Mouse (Mus musculus) midbrain, embryonic 16.5 days (tissue): ENCODE data around the gene Cox10. TPM values are rescaled to one million over a fixed set of nuclear protein-coding genes. Genes with fewer than 3 reads are reported as not detected.

Experiments
- ATAC-seq: fragments of 200-750 bp; cut with Nextera tagmentation; 2 replicates; pipeline ENCODE4 v1.8.0; 2017; ENCODE audit warnings: moderate TSS enrichment
- H3K27ac ChIP-seq: fragments of 300-500 bp; sonication (generic); 2 replicates; pipeline ENCODE4 v1.5.1; 2014; ENCODE audit warnings: mild to moderate bottlenecking, low read length, mixed read lengths
- H3K27me3 ChIP-seq: fragments of 300-500 bp; sonication (generic); 2 replicates; pipeline ENCODE4 v1.6.1; 2014; ENCODE audit warnings: low read depth, low read length, mixed read lengths; ENCODE audit not compliant: control insufficient read depth, insufficient read depth
- H3K36me3 ChIP-seq: fragments of 300-500 bp; sonication (generic); 2 replicates; pipeline ENCODE4 v1.6.1; 2014; ENCODE audit warnings: mild to moderate bottlenecking, low read length, moderate library complexity, mixed read lengths; ENCODE audit not compliant: control insufficient read depth, insufficient read depth
- H3K4me1 ChIP-seq: fragments of 300-500 bp; sonication (generic); 2 replicates; pipeline ENCODE4 v1.6.1; 2014; ENCODE audit warnings: mild to moderate bottlenecking, low read length, mixed read lengths; ENCODE audit not compliant: control insufficient read depth, insufficient read depth
- H3K4me2 ChIP-seq: fragments of 300-500 bp; sonication (generic); 2 replicates; pipeline ENCODE4 v1.6.1; 2014; ENCODE audit warnings: mild to moderate bottlenecking, low read length, mixed read lengths
- H3K4me3 ChIP-seq: fragments of 300-500 bp; sonication (generic); 2 replicates; pipeline ENCODE4 v1.5.1; 2014; ENCODE audit warnings: low read depth, mild to moderate bottlenecking, low read length, moderate library complexity, mixed read lengths
- H3K9ac ChIP-seq: fragments of 300-500 bp; sonication (generic); 2 replicates; pipeline ENCODE4 v1.6.1; 2014; ENCODE audit warnings: low read depth, low read length, mixed read lengths
- H3K9me3 ChIP-seq: fragments of 300-500 bp; sonication (generic); replicated peaks from 2 replicates; pipeline ENCODE4 v1.6.1; 2014; ENCODE audit warnings: mild to moderate bottlenecking, low read length, mixed read lengths; ENCODE audit not compliant: control insufficient read depth, poor library complexity, severe bottlenecking
- WGBS: fragments of 180-500 bp; shearing (Covaris S2); extraction: QIAGEN DNeasy Blood & Tissue Kit; methylation state at CpG from one replicate; pipeline ENCODE4 v1.1.7; 2014; 5-methylcytosine and 5-hydroxymethylcytosine counted together
- polyA plus RNA-seq: library from polyadenylated mRNA; unstranded; fragments of >200 nt; fragmentation: Nextera tagmentation; extraction: Ambion mirVana; gene quantifications from 2 replicates; pipeline ENCODE4 v1.2.1, GENCODE M21; 2015

Gene Cox10
- polyA plus RNA-seq, 1 experiment from 2014 or later: 26.1 TPM

DNA sequence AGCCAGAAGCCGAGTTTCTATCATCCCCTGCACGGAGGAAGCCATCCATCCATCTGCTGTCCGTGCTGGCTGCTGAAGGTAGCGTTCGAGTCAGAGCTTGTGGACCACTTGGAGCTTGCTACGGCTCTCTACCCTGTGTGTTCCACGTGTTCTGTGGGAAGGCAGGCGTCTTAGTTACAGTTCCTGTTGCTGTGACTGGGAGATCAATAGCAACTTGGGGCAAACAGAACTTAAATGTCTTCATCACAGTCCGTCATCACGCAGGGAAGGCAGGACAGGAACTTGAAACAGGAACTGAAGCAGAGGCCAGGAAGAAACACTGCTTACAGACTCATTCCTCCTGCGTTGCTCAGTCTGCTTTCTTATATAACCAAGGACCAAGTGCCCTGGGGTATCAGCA lies 130.9 kb downstream of the Cox10 start:
- Histone ChIP-seq H3K4me3 (no peak overlapping the region), H3K9ac (no peak overlapping the region), H3K9me3 (no peaks in the 10 kb centered on the region), H3K4me1 (peaks cover 12% of the 10 kb centered on the region; the same call in 1 of the 2 replicates), H3K27me3 (no peaks in the 10 kb centered on the region), H3K36me3 (no peaks in the 10 kb centered on the region), H3K27ac (no peak overlapping the region), H3K4me2 (no peak overlapping the region)
- no peak for ATAC-seq
- 87% methylated on average over 11 of the region's 11 CpGs for WGBS

DNA sequence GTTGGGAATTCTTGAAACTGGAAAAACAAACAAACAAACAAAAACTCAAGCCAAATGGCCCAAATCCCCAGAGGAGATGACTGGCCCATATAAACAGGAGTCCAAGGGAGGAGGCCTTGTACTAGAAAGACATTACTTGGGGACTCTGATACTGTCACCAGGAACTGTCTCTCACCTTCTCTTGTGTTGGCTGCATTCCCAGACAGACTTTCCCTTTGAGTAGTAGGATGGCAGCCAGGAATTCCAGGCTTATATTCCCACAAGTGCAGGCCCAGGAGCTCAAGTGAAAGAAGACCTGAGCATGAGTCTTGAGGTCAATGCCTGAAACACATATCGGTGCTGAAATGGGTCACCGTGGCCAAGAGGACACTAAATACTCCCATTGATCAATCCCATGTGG lies 132.2 kb downstream of the Cox10 start:
- Histone ChIP-seq H3K4me3 (no peak overlapping the region), H3K4me1 (peaks cover 2% of the 10 kb centered on the region; the same call in 1 of the 2 replicates), H3K9ac (no peak overlapping the region), H3K27ac (no peak overlapping the region), H3K36me3 (no peaks in the 10 kb centered on the region), H3K9me3 (no peaks in the 10 kb centered on the region), H3K27me3 (no peaks in the 10 kb centered on the region), H3K4me2 (no peak overlapping the region)
- 85% methylated on average over 2 of the region's 2 CpGs for WGBS
- no peak for ATAC-seq

DNA sequence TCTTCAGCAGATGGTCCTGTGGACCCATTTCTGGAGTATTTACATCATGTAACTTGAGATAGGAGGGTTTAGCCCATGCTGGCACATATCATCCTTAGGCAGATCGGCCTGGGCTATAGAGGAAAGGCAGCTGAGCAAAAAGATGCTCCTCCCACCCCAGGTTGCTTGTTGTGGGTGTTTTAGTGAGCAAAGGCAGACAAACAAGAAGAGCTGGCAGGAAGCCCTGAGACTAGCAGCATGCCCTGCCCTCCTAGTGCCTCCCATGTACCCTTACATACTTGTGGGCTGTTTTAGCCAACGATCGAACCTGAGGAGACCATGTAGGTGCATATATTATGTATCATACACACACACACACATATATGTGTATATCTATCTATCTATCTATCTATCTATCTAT lies 135.3 kb downstream of the Cox10 start:
- H3K27me3 ChIP-seq: no peaks in the 10 kb centered on the region
- no peaks in the 10 kb centered on the region for H3K36me3 ChIP-seq
- no peak overlapping the region for H3K27ac ChIP-seq
- no peaks in the 10 kb centered on the region for H3K4me1 ChIP-seq
- no peak overlapping the region for H3K4me2 ChIP-seq
- 83% methylated on average over 3 of the region's 3 CpGs for whole genome bisulfite sequencing
- ATAC-seq: no peak
- H3K9me3 ChIP-seq: no peaks in the 10 kb centered on the region
- H3K9ac ChIP-seq: no peak overlapping the region
- H3K4me3 ChIP-seq: no peak overlapping the region

DNA sequence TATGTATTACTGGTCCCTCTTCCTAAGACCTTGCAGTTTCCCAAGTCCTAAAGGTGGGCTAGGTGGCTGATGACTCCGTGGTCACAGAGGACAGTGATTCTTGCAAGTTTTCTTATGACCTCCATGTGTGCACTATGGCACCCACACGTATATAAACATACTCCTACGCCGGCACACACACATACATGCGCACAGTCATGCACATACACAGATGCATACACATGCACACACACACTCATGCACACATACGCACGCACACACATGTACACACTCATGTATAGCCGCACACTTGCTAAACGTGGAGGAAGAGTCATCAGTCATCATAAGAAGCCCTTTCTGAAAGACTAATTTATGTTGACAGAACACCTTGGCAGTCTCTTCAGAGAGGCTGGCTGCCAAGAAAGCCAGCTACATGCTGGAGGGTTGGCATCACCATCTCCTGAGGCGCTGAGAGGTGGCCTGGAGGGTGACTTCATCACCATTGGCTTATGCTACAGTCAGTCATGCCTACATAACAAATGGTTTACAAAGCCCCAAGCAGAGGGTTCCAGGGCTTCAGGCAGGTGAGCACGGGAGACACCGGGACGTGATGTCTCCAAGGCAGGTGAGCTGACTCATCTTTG lies 135.9 kb downstream of the Cox10 start:
- no peaks in the 10 kb centered on the region for H3K36me3 ChIP-seq
- H3K27me3 ChIP-seq: no peaks in the 10 kb centered on the region
- H3K4me3 ChIP-seq: no peak overlapping the region
- 94% methylated on average over 13 of the region's 13 CpGs for WGBS
- no peak overlapping the region for H3K27ac ChIP-seq
- ATAC-seq: no peak
- no peak overlapping the region for H3K9ac ChIP-seq
- no peaks in the 10 kb centered on the region for H3K4me1 ChIP-seq
- H3K4me2 ChIP-seq: no peak overlapping the region
- no peaks in the 10 kb centered on the region for H3K9me3 ChIP-seq

DNA sequence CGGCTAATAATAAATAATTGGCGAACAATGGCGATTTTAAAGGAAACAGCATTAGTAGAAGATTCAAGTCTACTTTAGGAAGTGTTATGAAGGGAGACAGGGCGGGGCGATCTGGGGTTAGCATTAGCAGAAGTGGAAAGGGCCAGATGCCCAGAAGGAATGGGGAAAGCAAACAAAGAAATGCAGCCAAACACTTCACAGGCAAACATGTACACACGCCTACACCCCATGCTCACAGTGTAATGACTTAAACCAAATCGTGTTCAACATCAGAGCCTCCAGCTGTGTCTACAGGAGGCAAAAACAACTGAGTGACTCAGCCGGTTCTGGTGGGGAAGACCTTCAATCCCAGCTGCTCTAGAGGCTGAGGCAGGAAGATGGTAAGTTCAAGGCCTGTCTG lies 137.1 kb downstream of the Cox10 start:
- 81% methylated on average over 8 of the region's 8 CpGs for WGBS
- H3K4me3 ChIP-seq: no peak overlapping the region
- H3K9me3 ChIP-seq: no peaks in the 10 kb centered on the region

DNA sequence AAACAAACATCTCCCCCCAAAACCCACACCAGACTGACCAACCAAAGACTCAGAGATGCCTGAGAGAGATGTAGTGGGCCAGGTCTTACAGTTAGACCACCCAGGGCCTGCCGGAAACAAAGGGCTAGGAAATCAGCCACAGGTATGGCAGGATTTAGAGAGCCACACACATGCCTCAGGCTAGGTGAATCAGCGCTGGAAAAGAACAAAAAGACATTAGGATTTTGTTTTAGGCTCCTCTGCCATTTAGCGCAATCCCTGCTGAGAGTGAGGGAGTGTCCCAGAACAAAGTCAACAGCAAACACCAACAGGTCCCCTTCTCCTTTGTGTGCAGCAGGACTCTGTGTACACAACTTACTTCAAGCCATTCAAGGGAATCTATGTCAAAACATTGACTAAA lies 142.6 kb downstream of the Cox10 start:
- Histone ChIP-seq H3K4me2 (no peak overlapping the region), H3K27ac (no peak overlapping the region), H3K36me3 (no peaks in the 10 kb centered on the region), H3K9ac (no peak overlapping the region), H3K4me3 (no peak overlapping the region), H3K9me3 (no peaks in the 10 kb centered on the region), H3K27me3 (no peaks in the 10 kb centered on the region), H3K4me1 (no peaks in the 10 kb centered on the region)
- no peak for ATAC-seq
- 40% methylated on average over 3 of the region's 3 CpGs for WGBS

More for the DNA sequence above, 137.1 kb downstream of the Cox10 start:
- no peaks in the 10 kb centered on the region for H3K27me3 ChIP-seq
- H3K36me3 ChIP-seq: no peaks in the 10 kb centered on the region
- no peaks in the 10 kb centered on the region for H3K4me1 ChIP-seq
- H3K9ac ChIP-seq: no peak overlapping the region
- H3K4me2 ChIP-seq: no peak overlapping the region
- no peak for ATAC-seq
- no peak overlapping the region for H3K27ac ChIP-seq

DNA sequence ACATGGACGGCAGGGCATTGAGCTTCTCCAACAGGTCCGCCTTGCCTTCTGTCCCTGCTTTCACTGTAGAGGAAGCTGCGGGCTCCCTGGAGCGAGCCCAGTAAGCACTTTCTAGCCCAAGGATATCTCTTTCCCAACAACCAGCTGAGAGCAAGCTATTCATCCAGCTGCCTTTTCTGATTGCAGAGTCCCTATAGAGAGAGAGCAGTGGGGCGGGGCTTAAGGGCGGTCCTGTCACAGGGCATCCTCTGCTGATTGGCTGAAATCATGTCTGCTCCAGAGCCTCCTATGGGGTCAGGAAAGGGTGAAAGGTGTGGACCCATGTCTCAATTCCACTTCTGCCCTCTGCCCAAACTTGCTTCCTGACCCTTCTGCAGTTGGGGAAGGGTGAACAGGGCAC lies 152.4 kb downstream of the Cox10 start:
- no peak for ATAC-seq
- no peak overlapping the region for H3K4me3 ChIP-seq
- H3K4me1 ChIP-seq: peaks cover 12% of the 10 kb centered on the region
- H3K4me2 ChIP-seq: no peak overlapping the region
- no peaks in the 10 kb centered on the region for H3K36me3 ChIP-seq
- no peaks in the 10 kb centered on the region for H3K9me3 ChIP-seq
- 86% methylated on average over 6 of the region's 6 CpGs for WGBS
- no peak overlapping the region for H3K9ac ChIP-seq
- peaks cover 32% of the 10 kb centered on the region for H3K27me3 ChIP-seq
- H3K27ac ChIP-seq: no peak overlapping the region

DNA sequence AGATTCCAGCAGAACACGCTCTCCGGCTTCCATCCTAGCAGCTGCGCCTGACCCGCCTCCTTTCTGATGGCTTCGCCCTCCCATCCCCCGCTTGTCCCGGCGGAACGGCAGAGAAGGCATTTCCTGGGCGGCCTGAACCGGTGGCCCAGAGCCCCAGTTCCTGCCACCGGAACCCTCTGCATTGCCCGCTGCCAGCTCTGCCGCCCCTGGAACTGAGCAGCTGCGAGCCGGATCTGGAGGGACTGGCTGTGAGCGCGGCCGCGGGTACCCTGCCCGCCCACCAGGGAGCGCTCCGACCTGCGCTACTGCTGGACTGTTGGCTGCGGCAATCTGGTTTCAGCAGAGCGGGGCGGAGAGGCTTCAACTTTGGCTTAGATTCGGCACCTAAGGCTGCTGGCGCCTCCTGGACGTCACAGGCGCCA lies 154.1 kb downstream of the Cox10 start:
- no peaks in the 10 kb centered on the region for H3K9me3 ChIP-seq
- H3K9ac ChIP-seq: 0 out of 2 replicates have a peak overlapping the region, but pooled peaks have one; percentile 26
- ATAC-seq: no peak
- peak overlapping the region; percentile 25 for H3K4me3 ChIP-seq
- under 1% methylated on average over 31 of the region's 31 CpGs for WGBS
- H3K36me3 ChIP-seq: no peaks in the 10 kb centered on the region
- H3K27me3 ChIP-seq: peaks cover 32% of the 10 kb centered on the region
- peaks cover 26% of the 10 kb centered on the region for H3K4me1 ChIP-seq
- H3K4me2 ChIP-seq: peak overlapping the region; percentile 49
- H3K27ac ChIP-seq: no peak overlapping the region; the same call in 1 of the 2 replicates

DNA sequence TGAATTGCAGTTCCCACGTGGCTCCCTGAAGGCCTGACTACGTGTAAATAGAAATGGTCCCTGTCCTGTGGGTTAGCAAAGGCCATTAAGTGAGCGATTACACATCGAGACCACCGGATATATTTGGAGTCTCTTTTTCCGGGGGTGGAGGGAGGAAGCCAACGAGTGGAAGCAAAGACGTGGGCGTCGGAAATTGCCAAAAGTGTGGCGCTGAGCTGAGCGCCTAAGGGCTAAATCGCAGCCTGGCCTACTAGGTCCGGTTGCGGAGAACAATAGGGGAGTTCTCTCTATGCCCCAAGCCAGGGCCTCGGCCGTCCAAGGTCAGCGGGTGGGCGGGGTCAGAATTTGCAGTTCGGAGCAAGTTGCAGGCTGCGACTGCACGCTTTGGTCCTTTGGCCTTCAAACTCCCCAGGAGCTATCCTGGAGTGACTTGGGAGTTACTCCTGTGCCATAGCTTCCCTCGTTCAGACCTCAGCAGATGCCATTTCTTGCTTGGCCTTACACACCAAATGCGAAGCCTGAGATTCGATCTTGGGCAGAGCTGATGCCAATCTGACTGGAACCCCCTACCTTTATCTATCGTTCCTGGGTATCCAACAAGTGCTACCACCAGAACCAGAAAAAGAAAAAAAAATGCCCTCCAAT lies 154.9 kb downstream of the Cox10 start:
- H3K9me3 ChIP-seq: no peaks in the 10 kb centered on the region
- 8% methylated on average over 26 of the region's 26 CpGs for WGBS
- no peak overlapping the region for H3K9ac ChIP-seq
- H3K4me1 ChIP-seq: peaks cover 27% of the 10 kb centered on the region
- peaks cover 32% of the 10 kb centered on the region for H3K27me3 ChIP-seq
- no peak overlapping the region for H3K27ac ChIP-seq
- no peak overlapping the region for H3K4me3 ChIP-seq
- ATAC-seq: no peak
- H3K36me3 ChIP-seq: no peaks in the 10 kb centered on the region
- H3K4me2 ChIP-seq: no peak overlapping the region
